Mouse (Mus musculus): ENCODE results near the gene Itga11. TPM values are rescaled to one million over a fixed set of nuclear protein-coding genes. Genes with fewer than 3 reads are reported as not detected.
A peak's percentile ranks its signal among the peaks of the same experiment; 100 is the strongest.

Itga11 gene
- polyA plus RNA-seq, 1 experiment, result 1.1 TPM

GRCm38 (mm10) chr9:62709983-62710382 lies 32.4 kb downstream of the Itga11 start:
- 79% methylated on average over 5 of the region's 5 CpGs for WGBS
- no peak for DNase-seq
- Histone ChIP-seq H3K4me3 (replicated peaks; ENCODE audit: extremely low read depth, low read depth, low read length) (no peak overlapping the region), H3K4me1 (ENCODE audit: control insufficient read depth, insufficient read depth, low read length) (no peaks in the 10 kb centered on the region)
- no peak for TF ChIP-seq POLR2A (IDR thresholded peaks at IDR 0.05; ENCODE audit: borderline replicate concordance, extremely low read depth, low read depth, low read length)
- no peak for TF ChIP-seq CTCF (IDR thresholded peaks at IDR 0.05; ENCODE audit: insufficient read depth, low read length)

- WGBS, result 84% methylated on average over 6 of the region's 6 CpGs
- no peak overlapping the region for H3K4me3 ChIP-seq (replicated peaks; ENCODE audit: extremely low read depth, low read depth, low read length)
- DNase-seq, result no peak
- TF ChIP-seq CTCF (IDR thresholded peaks at IDR 0.05; ENCODE audit: insufficient read depth, low read length) (no peak), POLR2A (IDR thresholded peaks at IDR 0.05; ENCODE audit: borderline replicate concordance, extremely low read depth, low read depth, low read length) (no peak)
- H3K4me1 ChIP-seq (ENCODE audit: control insufficient read depth, insufficient read depth, low read length), result no peaks in the 10 kb centered on the region
Measured at GRCm38 (mm10) chr9:62712374-62712773, 34.7 kb downstream of the Itga11 start.

- Histone ChIP-seq H3K4me1 (ENCODE audit: control insufficient read depth, insufficient read depth, low read length) (no peaks in the 10 kb centered on the region), H3K4me3 (replicated peaks; ENCODE audit: extremely low read depth, low read depth, low read length) (no peak overlapping the region)
- TF ChIP-seq POLR2A (IDR thresholded peaks at IDR 0.05; ENCODE audit: borderline replicate concordance, extremely low read depth, low read depth, low read length) (no peak), CTCF (IDR thresholded peaks at IDR 0.05; ENCODE audit: insufficient read depth, low read length) (no peak)
- 76% methylated on average over 8 of the region's 8 CpGs for WGBS
- no peak for DNase-seq
Measured at GRCm38 (mm10) chr9:62713040-62713439, 35.4 kb downstream of the Itga11 start.

- no peaks in the 10 kb centered on the region for H3K4me1 ChIP-seq (ENCODE audit: control insufficient read depth, insufficient read depth, low read length)
- H3K4me3 ChIP-seq (replicated peaks; ENCODE audit: extremely low read depth, low read depth, low read length), result no peak overlapping the region
- WGBS, result 47% methylated on average over 3 of the region's 3 CpGs
- TF ChIP-seq POLR2A (IDR thresholded peaks at IDR 0.05; ENCODE audit: borderline replicate concordance, extremely low read depth, low read depth, low read length), result no peak
- 0 out of 2 replicates have a peak, but pooled peaks have one; percentile 5 for TF ChIP-seq CTCF (IDR thresholded peaks at IDR 0.05; ENCODE audit: insufficient read depth, low read length)
- DNase-seq, result no peak
Measured at GRCm38 (mm10) chr9:62714336-62714735, 36.7 kb downstream of the Itga11 start.

- DNase-seq, result no peak
- TF ChIP-seq POLR2A (IDR thresholded peaks at IDR 0.05; ENCODE audit: borderline replicate concordance, extremely low read depth, low read depth, low read length) (no peak), CTCF (IDR thresholded peaks at IDR 0.05; ENCODE audit: insufficient read depth, low read length) (no peak)
- Histone ChIP-seq H3K4me3 (replicated peaks; ENCODE audit: extremely low read depth, low read depth, low read length) (no peak overlapping the region), H3K4me1 (ENCODE audit: control insufficient read depth, insufficient read depth, low read length) (no peaks in the 10 kb centered on the region)
- WGBS, result 33% methylated on average over 8 of the region's 8 CpGs
Measured at GRCm38 (mm10) chr9:62717982-62718381, 40.4 kb downstream of the Itga11 start.

- Histone ChIP-seq H3K4me1 (ENCODE audit: control insufficient read depth, insufficient read depth, low read length) (no peaks in the 10 kb centered on the region), H3K4me3 (replicated peaks; ENCODE audit: extremely low read depth, low read depth, low read length) (no peak overlapping the region)
- TF ChIP-seq POLR2A (IDR thresholded peaks at IDR 0.05; ENCODE audit: borderline replicate concordance, extremely low read depth, low read depth, low read length) (no peak), CTCF (IDR thresholded peaks at IDR 0.05; ENCODE audit: insufficient read depth, low read length) (no peak)
- DNase-seq, result no peak
- 89% methylated on average over 2 of the region's 2 CpGs for WGBS
Measured at GRCm38 (mm10) chr9:62721791-62722190, 44.2 kb downstream of the Itga11 start.

- WGBS, result 68% methylated on average over 6 of the region's 6 CpGs
- no peaks in the 10 kb centered on the region for H3K4me1 ChIP-seq (ENCODE audit: control insufficient read depth, insufficient read depth, low read length)
- H3K4me3 ChIP-seq (replicated peaks; ENCODE audit: extremely low read depth, low read depth, low read length), result no peak overlapping the region
- TF ChIP-seq CTCF (IDR thresholded peaks at IDR 0.05; ENCODE audit: insufficient read depth, low read length), result no peak
- no peak for TF ChIP-seq POLR2A (IDR thresholded peaks at IDR 0.05; ENCODE audit: borderline replicate concordance, extremely low read depth, low read depth, low read length)
- no peak for DNase-seq
Measured at GRCm38 (mm10) chr9:62722716-62723115, 45.1 kb downstream of the Itga11 start.

GRCm38 (mm10) chr9:62724175-62724574 lies 46.5 kb downstream of the Itga11 start:
- 90% methylated on average over 9 of the region's 9 CpGs for WGBS

GRCm38 (mm10) chr9:62725247-62725646 lies 47.6 kb downstream of the Itga11 start:
- no peak for TF ChIP-seq CTCF (IDR thresholded peaks at IDR 0.05; ENCODE audit: insufficient read depth, low read length)
- no peak for TF ChIP-seq POLR2A (IDR thresholded peaks at IDR 0.05; ENCODE audit: borderline replicate concordance, extremely low read depth, low read depth, low read length)
- H3K4me1 ChIP-seq (ENCODE audit: control insufficient read depth, insufficient read depth, low read length), result no peaks in the 10 kb centered on the region
- no peak overlapping the region for H3K4me3 ChIP-seq (replicated peaks; ENCODE audit: extremely low read depth, low read depth, low read length)
- no peak for DNase-seq
- WGBS, result 27% methylated on average over 5 of the region's 5 CpGs

More at GRCm38 (mm10) chr9:62724175-62724574, 46.5 kb downstream of the Itga11 start:
- no peaks in the 10 kb centered on the region for H3K4me1 ChIP-seq (ENCODE audit: control insufficient read depth, insufficient read depth, low read length)
- no peak overlapping the region for H3K4me3 ChIP-seq (replicated peaks; ENCODE audit: extremely low read depth, low read depth, low read length)
- DNase-seq, result no peak
- TF ChIP-seq POLR2A (IDR thresholded peaks at IDR 0.05; ENCODE audit: borderline replicate concordance, extremely low read depth, low read depth, low read length) (no peak), CTCF (IDR thresholded peaks at IDR 0.05; ENCODE audit: insufficient read depth, low read length) (no peak)

GRCm38 (mm10) chr9:62726472-62726871 lies 48.8 kb downstream of the Itga11 start:
- Histone ChIP-seq H3K4me1 (ENCODE audit: control insufficient read depth, insufficient read depth, low read length) (no peaks in the 10 kb centered on the region), H3K4me3 (replicated peaks; ENCODE audit: extremely low read depth, low read depth, low read length) (no peak overlapping the region)
- TF ChIP-seq CTCF (IDR thresholded peaks at IDR 0.05; ENCODE audit: insufficient read depth, low read length) (peak; percentile 27; the same call in 1 of the 2 replicates), POLR2A (IDR thresholded peaks at IDR 0.05; ENCODE audit: borderline replicate concordance, extremely low read depth, low read depth, low read length) (no peak)
- WGBS, result 62% methylated on average over 6 of the region's 6 CpGs
- no peak for DNase-seq
